Mouse (Mus musculus): Measurements from ENCODE around the gene Slpi. TPM values are rescaled to one million over a fixed set of nuclear protein-coding genes. Genes with fewer than 3 reads are reported as not detected.
"Not testable (repeated sequence)": the region's sequence is repeated elsewhere in the genome, so short reads cannot be mapped to it uniquely, and the experiment has no call there.

The Slpi gene
- polyA plus RNA-seq, 1 experiment from 2014 or later, result 0.96 TPM

DNA sequence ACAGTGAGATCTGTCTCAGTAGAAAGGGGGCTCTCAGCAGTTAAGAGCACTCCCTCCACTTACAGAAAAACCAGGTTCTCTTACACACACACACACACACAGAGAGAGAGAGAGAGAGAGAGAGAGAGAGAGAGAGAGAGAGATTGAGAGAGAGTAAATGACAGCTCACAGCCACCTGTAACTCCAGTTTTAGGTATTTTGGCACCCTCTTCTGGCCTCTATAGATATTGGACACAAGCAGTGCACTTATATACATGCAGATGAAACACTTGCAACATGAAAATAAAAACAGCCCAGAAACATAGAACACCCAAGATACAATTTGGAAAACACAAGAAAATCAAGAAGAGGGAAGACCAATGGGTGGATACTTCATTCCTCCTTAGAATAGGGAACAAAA is 41.2 kb downstream of the Slpi start:
- not testable (repeated sequence) for H3K4me1 ChIP-seq; H3K27me3 ChIP-seq; H3K4me3 ChIP-seq; ATAC-seq (ENCODE audit: insufficient number of reproducible peaks, insufficient read depth, low FRiP score, low TSS enrichment); H3K9me3 ChIP-seq; H3K36me3 ChIP-seq; H3K9ac ChIP-seq; H3K27ac ChIP-seq; H3K4me2 ChIP-seq (replicated peaks)

DNA sequence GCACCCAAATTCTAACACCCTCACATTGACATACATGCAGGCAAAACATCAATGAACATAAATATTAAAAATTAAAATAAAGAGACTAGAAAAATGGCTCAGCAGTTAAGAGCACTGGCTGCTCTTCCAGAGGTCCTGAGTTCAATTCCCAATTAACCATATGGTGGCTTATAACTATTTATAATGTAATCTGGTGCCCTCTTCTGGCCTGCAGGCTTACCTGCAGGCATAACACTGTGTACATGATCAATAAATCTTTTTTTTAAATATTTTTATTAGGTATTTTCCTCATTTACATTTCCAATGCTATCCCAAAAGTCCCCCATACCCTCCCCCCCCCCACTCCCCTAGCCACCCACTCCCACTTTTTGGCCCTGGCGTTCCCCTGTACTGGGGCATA is 45.2 kb downstream of the Slpi start:
- H3K27ac ChIP-seq; H3K9ac ChIP-seq; H3K4me2 ChIP-seq (replicated peaks); H3K4me1 ChIP-seq; H3K27me3 ChIP-seq; H3K4me3 ChIP-seq; ATAC-seq (ENCODE audit: insufficient number of reproducible peaks, insufficient read depth, low FRiP score, low TSS enrichment); H3K36me3 ChIP-seq; H3K9me3 ChIP-seq: not testable (repeated sequence)
- 63% methylated on average over 1 of the region's 1 CpGs for WGBS

DNA sequence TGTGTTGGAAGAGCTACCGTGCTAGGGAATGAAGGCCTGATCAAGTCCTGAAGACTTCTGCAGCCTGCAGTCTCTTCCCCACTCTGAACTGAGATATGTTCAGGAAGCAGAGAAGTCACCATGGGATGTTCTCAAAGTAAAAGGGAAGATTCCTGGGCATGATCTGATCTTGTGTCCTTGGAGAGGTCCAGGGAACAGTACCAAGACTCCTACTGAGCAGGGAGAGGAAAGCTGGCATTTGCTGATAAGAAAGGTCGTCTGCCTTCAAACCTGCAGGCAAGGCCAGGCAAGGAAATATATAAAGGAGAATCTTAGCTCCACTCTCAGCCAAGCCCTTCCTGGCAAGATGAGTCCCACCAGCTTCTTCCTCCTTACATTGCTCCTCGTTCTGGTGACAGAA is 56.5 kb downstream of the Slpi start, which contains the start of gene Svs5:
TSS of gene Svs5 (plus strand) at position 301 of the 400 bp plus-strand sequence.
- not testable (repeated sequence) for H3K9ac ChIP-seq; H3K36me3 ChIP-seq; H3K27me3 ChIP-seq; H3K4me1 ChIP-seq; ATAC-seq (ENCODE audit: insufficient number of reproducible peaks, insufficient read depth, low FRiP score, low TSS enrichment); H3K4me2 ChIP-seq (replicated peaks); H3K9me3 ChIP-seq; H3K27ac ChIP-seq; H3K4me3 ChIP-seq
- WGBS, result 71% methylated on average over 3 of the region's 3 CpGs

DNA sequence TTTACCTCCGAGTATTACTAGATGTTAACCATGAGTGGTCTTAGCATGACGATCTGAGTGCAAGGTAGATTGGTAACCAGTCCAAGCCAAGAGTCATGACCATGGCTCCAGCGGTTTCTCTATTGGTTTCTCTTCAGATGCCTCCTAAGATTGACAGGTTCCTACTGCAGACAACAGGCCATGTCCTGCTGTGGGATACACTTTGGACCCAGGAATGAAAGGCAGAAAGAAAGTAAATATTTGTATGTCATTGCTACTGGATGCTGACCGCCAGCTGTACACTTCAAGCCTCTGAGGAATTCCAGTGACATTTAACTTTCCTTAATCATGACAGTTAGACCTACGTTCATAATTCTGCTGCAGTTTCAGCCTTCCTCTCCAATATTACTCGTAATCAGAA is 67.9 kb downstream of the Slpi start:
- no peaks in the 10 kb centered on the region for H3K4me1 ChIP-seq
- H3K4me2 ChIP-seq (replicated peaks), result no peak overlapping the region
- 85% methylated on average over 6 of the region's 6 CpGs for WGBS
- no peak overlapping the region for H3K27ac ChIP-seq
- no peak for ATAC-seq (ENCODE audit: insufficient number of reproducible peaks, insufficient read depth, low FRiP score, low TSS enrichment)
- H3K9ac ChIP-seq, result no peak overlapping the region
- H3K4me3 ChIP-seq, result no peak overlapping the region
- H3K27me3 ChIP-seq, result no peaks in the 10 kb centered on the region
- no peaks in the 10 kb centered on the region for H3K9me3 ChIP-seq
- H3K36me3 ChIP-seq, result no peaks in the 10 kb centered on the region

DNA sequence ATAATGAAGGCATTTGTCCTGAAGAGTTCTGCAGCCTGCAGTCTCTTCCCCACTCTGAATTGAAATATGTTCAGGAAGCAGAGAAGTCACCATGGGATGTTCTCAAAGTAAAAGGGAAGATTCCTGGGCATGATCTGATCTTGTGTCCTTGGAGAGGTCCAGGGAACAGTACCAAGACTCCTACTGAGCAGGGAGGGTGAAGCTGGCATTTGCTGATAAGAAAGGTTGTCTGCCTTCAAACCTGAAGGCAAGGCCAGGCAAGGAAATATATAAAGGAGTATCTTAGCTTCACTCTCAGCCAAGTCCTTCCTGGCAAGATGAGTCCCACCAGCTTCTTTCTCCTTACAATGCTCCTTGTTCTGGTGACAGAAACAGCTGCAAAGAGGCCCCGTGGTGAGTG is 72.4 kb downstream of the Slpi start, which contains the start of gene Svs6:
TSS of gene Svs6 (plus strand) at position 301 of the 400 bp plus-strand sequence.
- not testable (repeated sequence) for H3K27me3 ChIP-seq; H3K9ac ChIP-seq; ATAC-seq (ENCODE audit: insufficient number of reproducible peaks, insufficient read depth, low FRiP score, low TSS enrichment); H3K27ac ChIP-seq; H3K9me3 ChIP-seq; H3K36me3 ChIP-seq; H3K4me1 ChIP-seq; H3K4me3 ChIP-seq; H3K4me2 ChIP-seq (replicated peaks)
- WGBS, result 77% methylated on average over 1 of the region's 1 CpGs

DNA sequence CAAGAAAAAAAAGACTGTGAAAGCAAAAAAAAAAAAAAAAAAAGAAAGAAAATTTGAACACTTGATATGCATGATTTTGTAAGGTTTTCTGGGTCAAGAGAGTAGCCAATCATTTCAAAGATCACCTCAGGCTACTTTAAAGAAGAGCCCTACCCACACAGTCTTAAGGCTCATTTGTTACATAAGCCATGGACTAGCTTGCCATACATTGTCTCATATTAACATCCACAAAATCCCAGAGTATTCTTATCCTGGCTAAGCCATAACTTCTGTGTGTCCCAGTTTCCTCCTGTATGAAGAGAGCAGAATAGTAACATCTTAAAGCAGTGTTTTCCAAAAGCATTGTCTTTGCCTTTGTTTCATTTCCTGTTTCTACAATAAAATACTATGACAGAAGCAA is 73.4 kb downstream of the Slpi start:
- H3K36me3 ChIP-seq, H3K27ac ChIP-seq: not testable (repeated sequence)

DNA sequence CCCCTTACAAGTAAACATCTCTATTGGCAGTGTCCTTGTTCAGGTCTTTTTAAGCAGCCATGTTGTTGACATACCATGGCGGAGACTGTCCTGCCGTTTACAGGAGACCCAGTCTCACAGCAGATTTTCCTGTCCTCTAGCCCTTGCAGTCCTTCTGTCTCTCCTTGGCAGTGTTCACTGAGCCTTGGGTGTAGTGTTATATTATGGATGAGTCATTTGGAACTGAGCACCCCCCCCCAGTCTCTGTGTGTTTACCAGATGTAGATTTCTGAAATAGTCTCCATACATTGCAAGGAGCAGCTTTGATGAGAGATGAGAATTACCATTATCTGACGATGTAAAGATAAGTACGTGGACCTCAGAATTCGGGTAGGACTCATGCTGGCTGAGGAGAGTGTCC is 76.3 kb downstream of the Slpi start:
- no peak overlapping the region for H3K4me2 ChIP-seq (replicated peaks)
- WGBS, result 81% methylated on average over 5 of the region's 5 CpGs

More for the DNA sequence above, 73.4 kb downstream of the Slpi start:
- H3K9me3 ChIP-seq; H3K4me2 ChIP-seq (replicated peaks); ATAC-seq (ENCODE audit: insufficient number of reproducible peaks, insufficient read depth, low FRiP score, low TSS enrichment); H3K4me3 ChIP-seq; H3K27me3 ChIP-seq; H3K4me1 ChIP-seq; H3K9ac ChIP-seq: not testable (repeated sequence)

More for the DNA sequence above, 76.3 kb downstream of the Slpi start:
- H3K27ac ChIP-seq, result no peak overlapping the region
- H3K4me1 ChIP-seq, result no peaks in the 10 kb centered on the region
- H3K27me3 ChIP-seq, result no peaks in the 10 kb centered on the region
- no peaks in the 10 kb centered on the region for H3K9me3 ChIP-seq
- no peak for ATAC-seq (ENCODE audit: insufficient number of reproducible peaks, insufficient read depth, low FRiP score, low TSS enrichment)
- no peak overlapping the region for H3K9ac ChIP-seq
- H3K4me3 ChIP-seq, result no peak overlapping the region
- H3K36me3 ChIP-seq, result no peaks in the 10 kb centered on the region

Small RNAs within 50 kb of the gene (microRNA-seq; reads per million reads assigned to microRNA genes)
- gene Mir7678, result not detected

Other genes with a start within 250 kb of the Slpi start
- gene Kcns1, start 218.0 kb downstream of the Slpi start, polyA plus RNA-seq (2016; fragmentation: Nextera tagmentation; extraction: Ambion mirVana), result 0.49 and 0.71 TPM in 2 replicates
- gene Wfdc5, start 206.4 kb downstream of the Slpi start, polyA plus RNA-seq (2016; fragmentation: Nextera tagmentation; extraction: Ambion mirVana), result not detected in 2 replicates
- gene Wfdc12, start 198.5 kb downstream of the Slpi start, polyA plus RNA-seq (2016; fragmentation: Nextera tagmentation; extraction: Ambion mirVana), result 0.22 TPM in 1 of 2 replicates, not detected in the other
- not detected in 2 replicates for gene Wfdc15a, start 189.0 kb downstream of the Slpi start, polyA plus RNA-seq (2016; fragmentation: Nextera tagmentation; extraction: Ambion mirVana)
- gene Wfdc15b, start 167.4 kb downstream of the Slpi start, polyA plus RNA-seq (2016; fragmentation: Nextera tagmentation; extraction: Ambion mirVana), result not detected in 2 replicates
- gene Svs2, start 150.6 kb downstream of the Slpi start, polyA plus RNA-seq (2016; fragmentation: Nextera tagmentation; extraction: Ambion mirVana), result not detected in 2 replicates
- not detected in 2 replicates for gene Svs3b, start 132.5 kb downstream of the Slpi start, polyA plus RNA-seq (2016; fragmentation: Nextera tagmentation; extraction: Ambion mirVana)
- gene Svs4, start 110.6 kb downstream of the Slpi start, polyA plus RNA-seq (2016; fragmentation: Nextera tagmentation; extraction: Ambion mirVana), result not detected in 2 replicates
- not detected in 2 replicates for gene Svs3a, start 99.8 kb downstream of the Slpi start, polyA plus RNA-seq (2016; fragmentation: Nextera tagmentation; extraction: Ambion mirVana)
- gene Svs6, start 72.3 kb downstream of the Slpi start, polyA plus RNA-seq (2016; fragmentation: Nextera tagmentation; extraction: Ambion mirVana), result not detected in 2 replicates
- gene Svs5, start 56.4 kb downstream of the Slpi start, polyA plus RNA-seq (2016; fragmentation: Nextera tagmentation; extraction: Ambion mirVana), result not detected in 2 replicates
- gene Rbpjl, start 14.0 kb upstream of the Slpi start, polyA plus RNA-seq (2016; fragmentation: Nextera tagmentation; extraction: Ambion mirVana), result 0.46 and 0.53 TPM in 2 replicates
- gene Matn4, start 16.1 kb upstream of the Slpi start, polyA plus RNA-seq (2016; fragmentation: Nextera tagmentation; extraction: Ambion mirVana), result 36.2 and 43.9 TPM in 2 replicates
- 42.6 and 44.4 TPM in 2 replicates for gene Sdc4, start 54.8 kb upstream of the Slpi start, polyA plus RNA-seq (2016; fragmentation: Nextera tagmentation; extraction: Ambion mirVana)
- 65.4 and 66.8 TPM in 2 replicates for gene Sys1, start 67.9 kb upstream of the Slpi start, polyA plus RNA-seq (2016; fragmentation: Nextera tagmentation; extraction: Ambion mirVana)
- 6.1 and 6.5 TPM in 2 replicates for gene Gm20458, start 71.9 kb upstream of the Slpi start, polyA plus RNA-seq (2016; fragmentation: Nextera tagmentation; extraction: Ambion mirVana)
- not detected in 2 replicates for gene Trp53tg5, start 84.6 kb upstream of the Slpi start, polyA plus RNA-seq (2016; fragmentation: Nextera tagmentation; extraction: Ambion mirVana)
- gene Dbndd2, start 97.0 kb upstream of the Slpi start, polyA plus RNA-seq (2016; fragmentation: Nextera tagmentation; extraction: Ambion mirVana), result 1.7 and 2.2 TPM in 2 replicates
- 36.7 and 37.7 TPM in 2 replicates for gene Pigt, start 108.4 kb upstream of the Slpi start, polyA plus RNA-seq (2016; fragmentation: Nextera tagmentation; extraction: Ambion mirVana)
- 49.9 and 59.6 TPM in 2 replicates for gene Wfdc2, start 173.3 kb upstream of the Slpi start, polyA plus RNA-seq (2016; fragmentation: Nextera tagmentation; extraction: Ambion mirVana)
- gene Spint3, start 184.4 kb upstream of the Slpi start, polyA plus RNA-seq (2016; fragmentation: Nextera tagmentation; extraction: Ambion mirVana), result not detected in 2 replicates
- not detected in 2 replicates for gene Wfdc6a, start 196.4 kb upstream of the Slpi start, polyA plus RNA-seq (2016; fragmentation: Nextera tagmentation; extraction: Ambion mirVana)
- not detected in 2 replicates for gene Eppin, start 204.5 kb upstream of the Slpi start, polyA plus RNA-seq (2016; fragmentation: Nextera tagmentation; extraction: Ambion mirVana)
- not detected in 2 replicates for gene Wfdc6b, start 224.4 kb upstream of the Slpi start, polyA plus RNA-seq (2016; fragmentation: Nextera tagmentation; extraction: Ambion mirVana)
- not detected in 2 replicates for gene Wfdc8, start 224.5 kb upstream of the Slpi start, polyA plus RNA-seq (2016; fragmentation: Nextera tagmentation; extraction: Ambion mirVana)
- not detected in 2 replicates for gene Wfdc16, start 249.7 kb upstream of the Slpi start, polyA plus RNA-seq (2016; fragmentation: Nextera tagmentation; extraction: Ambion mirVana)